Mouse (Mus musculus) embryonic fibroblast, embryonic 13.5 days (primary cell): ENCODE measurements around the gene Clpp. TPM values are rescaled to one million over a fixed set of nuclear protein-coding genes. Genes with fewer than 3 reads are reported as not detected.

Experiments used
- H3K27ac ChIP-seq: 2 replicates; pipeline ENCODE4 v1.5.1; 2012; ENCODE audit warnings: low read length, control low read depth, inconsistent platforms; ENCODE audit not compliant: insufficient read depth
- H3K4me1 ChIP-seq: 2 replicates; pipeline ENCODE4 v1.6.1; 2011; ENCODE audit warnings: low read length; ENCODE audit not compliant: control insufficient read depth, insufficient read depth
- H3K4me3 ChIP-seq: 2 replicates; pipeline ENCODE4 v1.5.1; 2011; ENCODE audit warnings: mild to moderate bottlenecking, control low read depth, low read length; ENCODE audit not compliant: insufficient read depth
- CTCF ChIP-seq: IDR thresholded peaks from 2 replicates; pipeline ENCODE4 v1.5.1; 2011; ENCODE audit warnings: mild to moderate bottlenecking, control low read depth, low read length, moderate library complexity, borderline replicate concordance; ENCODE audit not compliant: insufficient read depth
- POLR2A ChIP-seq: IDR thresholded peaks from 2 replicates; pipeline ENCODE4 v1.6.1; 2011; ENCODE audit warnings: low read depth, mild to moderate bottlenecking, control low read depth, low read length, moderate library complexity
- polyA plus RNA-seq: library from polyadenylated mRNA; stranded (reverse); fragments of >200 nt; gene quantifications from 2 replicates; pipeline ENCODE4 v1.2.4, GENCODE M21; 2011; ENCODE audit warnings: low read depth; ENCODE audit not compliant: missing spikeins, insufficient read length

Clpp gene
- polyA plus RNA-seq, 1 experiment, result 49.5 TPM

DNA sequence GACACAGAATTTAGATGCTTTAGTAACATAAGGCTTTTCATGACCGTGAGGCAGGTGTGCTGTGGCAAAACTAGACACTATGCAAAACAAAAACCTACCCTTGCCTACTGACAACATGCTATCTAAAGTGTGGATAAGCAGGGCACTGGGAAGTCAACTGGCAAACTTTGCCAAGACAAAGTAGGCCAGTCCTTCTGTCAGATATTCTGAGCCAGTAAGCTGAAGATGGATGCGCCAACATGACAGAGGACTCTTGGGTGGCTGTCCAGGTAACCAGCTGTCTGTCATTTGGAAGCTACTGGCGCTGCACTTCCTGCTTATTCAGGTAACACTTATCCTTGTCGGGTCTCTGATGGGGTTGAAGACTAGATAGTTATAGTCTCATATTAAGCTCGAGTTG is 20.0 kb upstream of the Clpp start:
- H3K4me3 ChIP-seq, result no peak overlapping the region
- no peak overlapping the region for H3K27ac ChIP-seq
- TF ChIP-seq CTCF (no peak), POLR2A (no peak)
- H3K4me1 ChIP-seq, result no peaks in the 10 kb centered on the region

GRCm38 (mm10) chr17:56973956-56974707 is 16.0 kb upstream of the Clpp start:
- H3K4me3 ChIP-seq, result no peak overlapping the region
- no peak for TF ChIP-seq CTCF
- no peak for TF ChIP-seq POLR2A
- H3K4me1 ChIP-seq, result no peaks in the 10 kb centered on the region
- no peak overlapping the region for H3K27ac ChIP-seq

GRCm38 (mm10) chr17:56974708-56975240 is 15.3 kb upstream of the Clpp start:
- Histone ChIP-seq H3K27ac (no peak overlapping the region), H3K4me1 (no peaks in the 10 kb centered on the region), H3K4me3 (no peak overlapping the region)
- TF ChIP-seq POLR2A, result no peak
- TF ChIP-seq CTCF, result no peak

DNA sequence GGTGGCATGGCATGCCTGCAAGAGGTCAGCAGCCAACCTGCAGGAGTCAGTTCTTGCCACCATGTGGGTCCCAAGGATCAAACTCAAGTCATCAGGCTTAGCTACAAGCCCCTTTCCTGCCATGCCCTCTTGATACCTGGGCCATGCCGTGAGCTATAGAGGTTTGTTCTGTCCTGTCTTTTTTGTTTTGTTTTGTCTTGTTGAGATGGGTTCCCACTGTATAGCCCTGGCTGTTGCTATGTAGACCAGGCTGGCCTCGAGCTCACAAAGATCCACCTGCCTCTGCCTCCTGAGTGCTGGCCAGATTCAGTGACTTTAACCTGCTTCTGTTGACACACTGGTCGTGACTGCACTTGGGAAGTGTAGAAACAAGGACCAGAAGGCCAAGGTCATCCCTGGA is 14.7 kb upstream of the Clpp start:
- Histone ChIP-seq H3K4me1 (no peaks in the 10 kb centered on the region), H3K4me3 (no peak overlapping the region), H3K27ac (no peak overlapping the region)
- TF ChIP-seq POLR2A, result no peak
- TF ChIP-seq CTCF, result no peak

DNA sequence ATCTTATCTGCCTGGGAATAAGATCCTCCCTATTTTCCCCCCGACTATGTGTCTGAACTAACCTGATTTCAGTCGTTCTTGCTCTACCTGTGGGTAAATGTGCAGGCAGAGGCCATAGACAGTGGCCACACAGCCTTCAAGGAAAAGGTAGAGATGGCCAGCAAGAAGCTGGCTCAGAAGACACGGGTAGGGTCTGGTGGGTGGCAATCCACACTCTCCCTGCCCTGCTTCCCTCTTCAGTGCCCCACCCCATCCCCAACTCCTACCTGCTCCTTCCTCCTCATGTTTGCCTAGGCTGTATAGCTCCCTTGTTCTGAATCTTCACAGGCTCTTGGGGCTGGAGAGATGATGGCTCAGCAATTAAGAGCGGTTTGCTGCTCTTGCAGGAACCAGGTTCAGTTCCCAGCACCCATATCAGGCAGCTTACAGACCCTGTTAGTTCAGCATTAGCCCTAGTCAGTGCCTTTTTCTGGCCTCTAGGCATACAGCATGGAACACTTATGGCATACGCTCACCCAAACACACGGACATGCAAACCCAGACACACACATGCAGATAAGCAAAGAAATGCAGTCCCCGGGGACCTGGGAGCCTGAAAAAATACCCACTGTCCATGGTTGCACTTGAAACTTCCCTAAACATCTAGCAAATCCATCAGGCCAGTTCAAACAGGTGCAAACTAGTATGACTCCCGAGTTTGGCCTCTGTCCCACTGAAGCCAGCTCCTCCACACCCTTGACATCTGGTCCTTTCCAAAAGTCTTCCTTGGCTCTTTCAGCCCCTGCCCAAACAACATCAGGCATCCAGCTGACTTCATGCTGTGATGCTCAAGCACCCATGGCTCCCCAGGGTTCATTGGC is 13.3 kb upstream of the Clpp start:
- no peak overlapping the region for H3K27ac ChIP-seq
- no peaks in the 10 kb centered on the region for H3K4me1 ChIP-seq
- TF ChIP-seq CTCF (no peak), POLR2A (no peak)
- H3K4me3 ChIP-seq, result no peak overlapping the region

- no peak overlapping the region for H3K4me3 ChIP-seq
- no peak for TF ChIP-seq CTCF
- TF ChIP-seq POLR2A, result no peak
- H3K27ac ChIP-seq, result no peak overlapping the region
- no peaks in the 10 kb centered on the region for H3K4me1 ChIP-seq
Observed at GRCm38 (mm10) chr17:56979524-56979923, 10.6 kb upstream of the Clpp start.

- TF ChIP-seq CTCF (no peak), POLR2A (no peak)
- Histone ChIP-seq H3K4me1 (no peaks in the 10 kb centered on the region), H3K4me3 (no peak overlapping the region), H3K27ac (no peak overlapping the region)
Observed at GRCm38 (mm10) chr17:56981049-56981448, 9.1 kb upstream of the Clpp start.

GRCm38 (mm10) chr17:56982013-56982412 is 8.1 kb upstream of the Clpp start, which contains the start of gene Acer1:
TSS of gene Acer1 (minus strand) at chr17:56982126.
- Histone ChIP-seq H3K27ac (no peak within 1 kb of the TSS), H3K4me3 (no peak within 1 kb of the TSS), H3K4me1 (no peaks in the 10 kb centered on the region)
- TF ChIP-seq POLR2A, result no peak
- no peak for TF ChIP-seq CTCF

DNA sequence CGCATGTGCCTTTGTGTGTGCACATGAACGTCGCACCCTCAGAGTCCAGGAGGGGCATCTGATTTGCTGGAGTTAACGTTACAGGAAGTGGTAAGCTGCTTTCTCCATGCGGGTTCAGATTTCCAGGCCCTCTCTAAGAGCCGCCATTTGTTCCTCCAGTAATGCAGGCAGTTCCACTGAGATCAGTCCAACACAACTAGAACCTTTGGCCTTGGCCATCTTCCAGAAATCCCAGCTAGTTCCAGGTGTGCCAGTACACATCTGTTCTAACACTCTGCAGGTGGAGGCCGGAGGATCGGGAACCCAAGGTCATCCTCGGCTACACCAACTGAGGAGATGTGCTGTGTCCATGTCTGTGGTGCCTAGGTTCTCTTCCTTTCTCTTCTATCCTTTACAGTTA is 5.2 kb upstream of the Clpp start:
- no peak overlapping the region for H3K4me3 ChIP-seq
- TF ChIP-seq CTCF, result no peak
- TF ChIP-seq POLR2A, result no peak

GRCm38 (mm10) chr17:56985656-56986055 is 4.4 kb upstream of the Clpp start:
- Histone ChIP-seq H3K4me3 (no peak overlapping the region), H3K27ac (no peak overlapping the region), H3K4me1 (no peaks in the 10 kb centered on the region)
- TF ChIP-seq CTCF (no peak), POLR2A (no peak)

More for the DNA sequence above, 5.2 kb upstream of the Clpp start:
- Histone ChIP-seq H3K4me1 (no peaks in the 10 kb centered on the region), H3K27ac (no peak overlapping the region)
